Comparison of ENCODE assay signal across 24 mouse cellular contexts in genomic region chr13:95475124-95475523, GRCm38 (mm10). TPM values are rescaled to one million over a fixed set of nuclear protein-coding genes. Genes with fewer than 3 reads are reported as not detected.
DNase-seq lines count a peak whose midpoint lies in the region; ATAC-seq and TF ChIP-seq lines count a peak whose summit lies in the region.
"Had no signal": no experiment of that assay in that cellular context is flagged by ENCODE, and none has a peak within 500 bp of the region (broad histone marks: within the 10 kb centered on the region; RNA-seq: fewer than 3 reads in every experiment).

No protein-coding gene starts in this region.

- H3K9ac ChIP-seq in lung, embryonic 14.5 days = no peak overlapping the region
- H3K9ac ChIP-seq in liver, embryonic 13.5 days = no peak overlapping the region
- H3K9ac ChIP-seq in liver, postnatal 0 days (replicated peaks) = no peak overlapping the region
- H3K9ac ChIP-seq: embryonic facial prominence, embryonic 13.5 days; forebrain, embryonic 12.5 days; heart, embryonic 15.5 days; hindbrain, embryonic 13.5 days had no signal

- H3K4me1 ChIP-seq in lung, embryonic 14.5 days (ENCODE audit: insufficient read depth) = peaks cover 4% of the 10 kb centered on the region; the same call in 1 of the 2 replicates
- H3K4me1 ChIP-seq in liver, embryonic 13.5 days (replicated peaks) = peaks cover 32% of the 10 kb centered on the region
- H3K4me1 ChIP-seq in liver, postnatal 0 days (ENCODE audit: insufficient read depth) = peaks cover 3% of the 10 kb centered on the region
- H3K4me1 ChIP-seq: embryonic facial prominence, embryonic 13.5 days; forebrain, embryonic 12.5 days; heart, embryonic 15.5 days; hindbrain, embryonic 13.5 days had no signal

- 23% methylated on average over 7 of the region's 7 CpGs for WGBS in lung, embryonic 14.5 days
- WGBS in liver, embryonic 13.5 days (ENCODE audit: insufficient replicate concordance) = 22% methylated on average over 7 of the region's 7 CpGs
- 38% methylated on average over 7 of the region's 7 CpGs for WGBS in liver, postnatal 0 days (ENCODE audit: insufficient replicate concordance)

- TF ChIP-seq EP300 in liver, postnatal 0 days (IDR thresholded peaks at IDR 0.05; ENCODE audit: low read depth) = peak; percentile 80

- H3K27ac ChIP-seq in lung, embryonic 14.5 days (ENCODE audit: low read depth) = no peak overlapping the region
- no peak overlapping the region; the same call in 1 of the 2 replicates for H3K27ac ChIP-seq in liver, embryonic 13.5 days
- no peak overlapping the region for H3K27ac ChIP-seq in liver, postnatal 0 days (ENCODE audit: low read depth)
- H3K27ac ChIP-seq: embryonic facial prominence, embryonic 13.5 days; forebrain, embryonic 12.5 days; heart, embryonic 15.5 days; hindbrain, embryonic 13.5 days had no signal

- no peak overlapping the region for H3K4me3 ChIP-seq in lung, embryonic 14.5 days (ENCODE audit: low read depth, low read length)
- H3K4me3 ChIP-seq in liver, embryonic 13.5 days (replicated peaks) = no peak overlapping the region
- no peak overlapping the region for H3K4me3 ChIP-seq in liver, postnatal 0 days (ENCODE audit: low read depth, low read length)
- H3K4me3 ChIP-seq: embryonic facial prominence, embryonic 13.5 days; forebrain, embryonic 12.5 days; heart, embryonic 15.5 days; hindbrain, embryonic 13.5 days had no signal

- no peaks in the 10 kb centered on the region for H3K27me3 ChIP-seq in lung, embryonic 14.5 days (ENCODE audit: insufficient read depth, low read length)
- peaks cover 17% of the 10 kb centered on the region for H3K27me3 ChIP-seq in liver, embryonic 13.5 days
- H3K27me3 ChIP-seq in liver, postnatal 0 days (ENCODE audit: insufficient read depth, low read length) = no peaks in the 10 kb centered on the region
- H3K27me3 ChIP-seq: embryonic facial prominence, embryonic 13.5 days; forebrain, embryonic 12.5 days had no signal

- peak; percentile 73 for ATAC-seq in lung, embryonic 14.5 days (ENCODE audit: insufficient read depth)
- ATAC-seq in liver, embryonic 13.5 days (ENCODE audit: low read depth) = peak; percentile 73
- peak; percentile 33; the same call in 1 of the 2 replicates for ATAC-seq in liver, postnatal 0 days

- peak; percentile 29 for DNase-seq in lung, embryonic 14.5 days
- DNase-seq in lung, postnatal 25 days (ENCODE audit: low spot score) = no peak
- DNase-seq in liver, embryonic 13.5 days = no peak
- DNase-seq in liver, postnatal 0 days = no peak
- no peak for DNase-seq in heart, adult 8-10 months (ENCODE audit: low spot score)
- DNase-seq in kidney, postnatal 25 days = no peak
- no peak for DNase-seq in ovary, postnatal 14 days (ENCODE audit: low spot score)
- no peak for DNase-seq in right cerebral cortex, postnatal 36 days (ENCODE audit: low spot score in 2 of 2)
- DNase-seq: adrenal gland, adult 2 months; adrenal gland, postnatal 25 days; cerebellum, adult 18-20 months; cerebellum, adult 9-11 months; cerebellum, postnatal 36 days; gastrocnemius, postnatal 10 days; heart, adult 18-20 months; heart, postnatal 14 days had no signal

- H3K9me3 ChIP-seq in lung, embryonic 14.5 days (ENCODE audit: low read depth, low read length) = no peaks in the 10 kb centered on the region
- H3K9me3 ChIP-seq in liver, embryonic 13.5 days (replicated peaks) = no peaks in the 10 kb centered on the region
- H3K9me3 ChIP-seq in liver, postnatal 0 days (ENCODE audit: low read length) = no peaks in the 10 kb centered on the region
- H3K9me3 ChIP-seq: embryonic facial prominence, embryonic 13.5 days; forebrain, embryonic 12.5 days; heart, embryonic 15.5 days; hindbrain, embryonic 13.5 days had no signal

- no peak overlapping the region for H3K4me2 ChIP-seq in lung, embryonic 14.5 days
- peak overlapping the region; percentile 29 for H3K4me2 ChIP-seq in liver, embryonic 13.5 days
- 0 out of 2 replicates have a peak overlapping the region, but pooled peaks have one; percentile 26 for H3K4me2 ChIP-seq in liver, postnatal 0 days (ENCODE audit: low read depth, low read length)
- H3K4me2 ChIP-seq: embryonic facial prominence, embryonic 13.5 days; forebrain, embryonic 12.5 days; heart, embryonic 11.5 days; heart, embryonic 15.5 days; hindbrain, embryonic 13.5 days had no signal

- no peaks in the 10 kb centered on the region for H3K36me3 ChIP-seq in lung, embryonic 14.5 days (ENCODE audit: insufficient read depth)
- no peaks in the 10 kb centered on the region for H3K36me3 ChIP-seq in liver, embryonic 13.5 days
- no peaks in the 10 kb centered on the region for H3K36me3 ChIP-seq in liver, postnatal 0 days (replicated peaks; ENCODE audit: insufficient read depth, low read length)
- H3K36me3 ChIP-seq: embryonic facial prominence, embryonic 13.5 days; forebrain, embryonic 12.5 days; heart, embryonic 15.5 days; hindbrain, embryonic 13.5 days had no signal

- no peak for TF ChIP-seq CTCF in lung, embryonic 14.5 days (IDR thresholded peaks at IDR 0.05; ENCODE audit: low read depth)
- no peak for TF ChIP-seq CTCF in liver, postnatal 0 days (IDR thresholded peaks at IDR 0.05; ENCODE audit: low read depth)

RNA-seq across cellular contexts. Expression of gene S100z, which starts 3.4 kb away (rescaled TPM):
- polyA plus RNA-seq in lung, embryonic 14.5 days (2014; fragmentation: Nextera tagmentation; extraction: Ambion mirVana) = 0.74 TPM in 1 of 2 replicates, not detected in the other
- not detected in 2 replicates for polyA plus RNA-seq in liver, embryonic 13.5 days (2015; fragmentation: Nextera tagmentation; extraction: Ambion mirVana)
- polyA plus RNA-seq in liver, postnatal 0 days (2015; fragmentation: Nextera tagmentation; extraction: Ambion mirVana) = not detected in 2 replicates
- total RNA-seq in heart, adult 8-10 months (2022) = not detected
- total RNA-seq: adrenal gland, adult 2 months; adrenal gland, postnatal 25 days; heart, adult 18-20 months; heart, postnatal 14 days; hematopoietic stem cell, adult 5-6 weeks had no signal
- polyA plus RNA-seq: adrenal gland, adult 2 months; C2C12; heart, embryonic 11.5 days; heart, embryonic 15.5 days; hindbrain, embryonic 13.5 days had no signal

RNA-seq across cellular contexts. Expression of gene Crhbp, which starts 30.4 kb away (rescaled TPM):
- 0.11 TPM in 1 of 2 replicates, not detected in the other for polyA plus RNA-seq in lung, embryonic 14.5 days (2014; fragmentation: Nextera tagmentation; extraction: Ambion mirVana)
- not detected in 2 replicates for polyA plus RNA-seq in liver, embryonic 13.5 days (2015; fragmentation: Nextera tagmentation; extraction: Ambion mirVana)
- 0.11 and 0.18 TPM in 2 replicates for polyA plus RNA-seq in liver, postnatal 0 days (2015; fragmentation: Nextera tagmentation; extraction: Ambion mirVana)
- total RNA-seq in heart, adult 8-10 months (2022) = not detected
- total RNA-seq: adrenal gland, postnatal 25 days; gastrocnemius, postnatal 10 days; gastrocnemius, postnatal 4 days; heart, adult 18-20 months; heart, postnatal 14 days; hematopoietic stem cell, adult 5-6 weeks had no signal
- polyA plus RNA-seq: adrenal gland, adult 2 months; heart, embryonic 11.5 days had no signal

RNA-seq across cellular contexts. Expression of gene F2rl1, which starts 49.9 kb away (rescaled TPM):
- 4.1 and 4.5 TPM in 2 replicates for polyA plus RNA-seq in lung, embryonic 14.5 days (2014; fragmentation: Nextera tagmentation; extraction: Ambion mirVana)
- 0.22 and 0.32 TPM in 2 replicates for polyA plus RNA-seq in liver, embryonic 13.5 days (2015; fragmentation: Nextera tagmentation; extraction: Ambion mirVana)
- polyA plus RNA-seq in liver, postnatal 0 days (2015; fragmentation: Nextera tagmentation; extraction: Ambion mirVana) = 0.20 and 0.31 TPM in 2 replicates
- under 1 TPM; 0.31 to 0.72 (median 0.66) TPM for total RNA-seq in heart, adult 8-10 months (2022)
- total RNA-seq: hematopoietic stem cell, adult 5-6 weeks had no signal
- polyA plus RNA-seq: C2C12; hindbrain, embryonic 13.5 days had no signal
